Mouse (Mus musculus) thymus, adult 2 months (tissue): ENCODE results near the gene Mylk. TPM values are rescaled to one million over a fixed set of nuclear protein-coding genes. Genes with fewer than 3 reads are reported as not detected.
A peak's percentile ranks its signal among the peaks of the same experiment; 100 is the strongest.

Experiments
- DNase-seq: peaks from one replicate; pipeline ENCODE4 v3.0.0; 2021
- H3K27ac ChIP-seq: fragments of 200-500 bp; 2 replicates; pipeline ENCODE4 v1.5.1; 2012; ENCODE audit warnings: low read length, control low read depth; ENCODE audit not compliant: control insufficient read depth, insufficient read depth
- H3K27me3 ChIP-seq: fragments of 200-500 bp; 2 replicates; pipeline ENCODE4 v1.6.1; 2012; ENCODE audit warnings: mild to moderate bottlenecking, low read length, moderate library complexity, mixed read lengths; ENCODE audit not compliant: control insufficient read depth, insufficient read depth
- H3K36me3 ChIP-seq: fragments of 200-500 bp; 2 replicates; pipeline ENCODE4 v1.6.1; 2012; ENCODE audit warnings: mild to moderate bottlenecking, low read length, moderate library complexity; ENCODE audit not compliant: control insufficient read depth, insufficient read depth
- H3K4me1 ChIP-seq: fragments of 200-500 bp; replicated peaks from 2 replicates; pipeline ENCODE4 v1.6.1; 2012; ENCODE audit warnings: low read length; ENCODE audit not compliant: control insufficient read depth, insufficient read depth
- H3K4me3 ChIP-seq: fragments of 200-500 bp; 2 replicates; pipeline ENCODE4 v1.5.1; 2012; ENCODE audit warnings: mild to moderate bottlenecking, low read length, control low read depth, moderate library complexity; ENCODE audit not compliant: control insufficient read depth, insufficient read depth
- CTCF ChIP-seq: fragments of 200-500 bp; IDR thresholded peaks from 2 replicates; pipeline ENCODE4 v1.5.1; 2012; ENCODE audit warnings: mild to moderate bottlenecking, control low read depth, low read length, moderate library complexity, borderline replicate concordance; ENCODE audit not compliant: control insufficient read depth, poor library complexity, insufficient read depth; ENCODE audit errors: extremely low read depth
- POLR2A ChIP-seq: fragments of 200-500 bp; IDR thresholded peaks from 2 replicates; pipeline ENCODE4 v1.6.1; 2012; ENCODE audit warnings: mild to moderate bottlenecking, low read length, control low read depth, moderate library complexity; ENCODE audit not compliant: control insufficient read depth, poor library complexity, insufficient read depth; ENCODE audit errors: extremely low read depth
- WGBS: fragments of 180-500 bp; shearing (Covaris S2); methylation state at CpG from one replicate; pipeline ENCODE4 v1.1.7; 2018; 5-methylcytosine and 5-hydroxymethylcytosine counted together
- polyA plus RNA-seq: library from polyadenylated mRNA; depleted of rRNA; stranded (reverse); fragments of >200 nt; gene quantifications from 2 replicates; pipeline ENCODE4 v1.2.3, GENCODE M21; 2012

Gene Mylk
- polyA plus RNA-seq, 1 experiment, result 7.2 TPM

- no peaks in the 10 kb centered on the region for H3K27me3 ChIP-seq
- TF ChIP-seq POLR2A, result no peak
- no peak for TF ChIP-seq CTCF
- no peak for DNase-seq
- H3K4me1 ChIP-seq, result peaks cover 8% of the 10 kb centered on the region; the same call in 1 of the 2 replicates
- H3K4me3 ChIP-seq, result no peak overlapping the region
- WGBS, result 86% methylated on average over 2 of the region's 2 CpGs
- H3K36me3 ChIP-seq, result no peaks in the 10 kb centered on the region
- H3K27ac ChIP-seq, result no peak overlapping the region
Observed at GRCm38 (mm10) chr16:34855751-34856150, 110.7 kb downstream of the Mylk start.

DNA sequence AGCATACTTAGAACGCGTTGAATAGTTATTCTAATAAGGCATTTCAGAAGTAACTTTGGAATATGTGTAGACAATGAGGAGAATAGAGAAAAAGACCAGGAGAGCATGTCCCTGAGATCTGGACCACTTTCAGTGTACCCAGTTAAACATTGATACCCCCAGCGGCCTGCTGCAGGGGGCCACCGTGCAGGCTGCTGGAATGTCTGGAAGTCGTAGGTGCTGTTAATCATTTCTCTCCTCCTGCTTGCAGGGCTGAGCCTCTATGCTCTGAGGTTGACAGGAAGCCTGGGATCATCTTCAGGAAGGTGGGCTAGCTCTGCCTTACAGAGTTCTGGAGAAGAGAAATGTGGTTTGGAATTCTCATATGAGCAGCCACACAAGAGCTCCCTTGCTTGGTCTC lies 112.6 kb downstream of the Mylk start:
- H3K36me3 ChIP-seq, result no peaks in the 10 kb centered on the region
- TF ChIP-seq CTCF (no peak), POLR2A (no peak)
- H3K4me1 ChIP-seq, result peaks cover 8% of the 10 kb centered on the region; the same call in 1 of the 2 replicates
- no peaks in the 10 kb centered on the region for H3K27me3 ChIP-seq
- WGBS, result 91% methylated on average over 5 of the region's 5 CpGs
- H3K4me3 ChIP-seq, result no peak overlapping the region
- no peak overlapping the region for H3K27ac ChIP-seq
- no peak for DNase-seq

- TF ChIP-seq POLR2A (no peak), CTCF (no peak)
- H3K27ac ChIP-seq, result no peak overlapping the region
- H3K27me3 ChIP-seq, result no peaks in the 10 kb centered on the region
- H3K4me3 ChIP-seq, result no peak overlapping the region
- no peaks in the 10 kb centered on the region for H3K36me3 ChIP-seq
- WGBS, result 87% methylated on average over 3 of the region's 3 CpGs
- no peak for DNase-seq
- H3K4me1 ChIP-seq, result no peaks in the 10 kb centered on the region
Observed at GRCm38 (mm10) chr16:34860761-34861160, 115.8 kb downstream of the Mylk start.

DNA sequence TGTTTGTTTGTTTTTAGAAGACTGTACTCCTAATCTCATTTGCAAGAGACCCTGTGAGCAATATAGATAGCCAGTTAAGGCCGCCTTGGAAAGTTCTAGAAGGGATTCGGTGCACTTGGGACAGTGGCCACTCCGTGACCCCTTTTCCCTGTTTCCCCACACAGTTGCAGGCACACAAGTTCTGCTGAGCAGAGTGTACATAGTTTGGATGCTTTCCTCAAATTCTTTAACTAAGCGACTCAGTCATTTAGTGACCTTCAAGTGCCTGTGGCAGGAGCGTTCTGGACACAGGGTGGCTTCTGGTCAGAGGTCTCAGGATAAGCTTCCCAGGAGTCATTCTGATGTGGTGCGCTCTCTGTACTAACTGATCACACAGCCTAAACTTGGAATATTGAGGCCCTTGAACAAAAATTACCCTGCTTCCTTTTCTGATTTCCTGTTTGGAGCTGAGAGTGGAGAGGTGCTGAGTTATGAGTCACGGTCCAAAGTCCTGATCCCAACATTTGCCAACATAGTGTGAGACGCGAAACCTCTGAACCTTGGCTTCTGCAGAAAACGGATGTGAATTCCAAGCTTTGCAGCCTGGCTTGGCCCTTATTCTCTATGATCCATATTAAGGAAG lies 116.8 kb downstream of the Mylk start:
- no peak overlapping the region for H3K27ac ChIP-seq
- no peaks in the 10 kb centered on the region for H3K4me1 ChIP-seq
- 90% methylated on average over 10 of the region's 10 CpGs for WGBS
- no peak for TF ChIP-seq POLR2A
- no peak for TF ChIP-seq CTCF
- no peaks in the 10 kb centered on the region for H3K27me3 ChIP-seq
- no peak for DNase-seq
- H3K4me3 ChIP-seq, result no peak overlapping the region
- H3K36me3 ChIP-seq, result no peaks in the 10 kb centered on the region

- Histone ChIP-seq H3K27me3 (no peaks in the 10 kb centered on the region), H3K4me1 (no peaks in the 10 kb centered on the region), H3K4me3 (no peak overlapping the region), H3K36me3 (no peaks in the 10 kb centered on the region), H3K27ac (no peak overlapping the region)
- no peak for DNase-seq
- WGBS, result 68% methylated on average over 4 of the region's 4 CpGs
- no peak for TF ChIP-seq POLR2A
- TF ChIP-seq CTCF, result no peak
Observed at GRCm38 (mm10) chr16:34865373-34865772, 120.4 kb downstream of the Mylk start.

DNA sequence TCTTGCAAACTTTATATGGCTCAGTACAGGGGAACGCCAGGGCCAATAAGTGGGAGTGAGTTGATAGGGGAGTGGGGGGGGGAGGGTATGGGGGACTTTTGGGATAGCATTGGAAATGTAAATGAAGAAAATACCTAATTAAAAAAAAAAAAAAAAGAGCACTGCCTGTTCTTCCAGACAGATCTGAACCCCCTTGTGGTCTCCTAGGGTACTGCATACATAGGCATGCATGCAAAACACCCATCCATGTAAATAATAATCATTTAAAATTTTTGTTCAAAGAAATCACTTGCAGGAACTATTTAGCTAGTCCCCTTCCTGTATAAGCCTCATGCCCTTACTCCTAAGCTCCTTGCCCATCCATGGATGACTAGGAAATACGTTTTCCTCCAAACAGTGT lies 122.2 kb downstream of the Mylk start:
- no peaks in the 10 kb centered on the region for H3K4me1 ChIP-seq
- H3K36me3 ChIP-seq, result no peaks in the 10 kb centered on the region
- no peak for TF ChIP-seq POLR2A
- no peak for TF ChIP-seq CTCF
- H3K27ac ChIP-seq, result no peak overlapping the region
- 95% methylated on average over 2 of the region's 2 CpGs for WGBS
- H3K4me3 ChIP-seq, result no peak overlapping the region
- no peaks in the 10 kb centered on the region for H3K27me3 ChIP-seq
- peak; percentile 18 for DNase-seq
